Mouse (Mus musculus) midbrain, embryonic 11.5 days (tissue): ENCODE data around the gene Acrbp. TPM values are rescaled to one million over a fixed set of nuclear protein-coding genes. Genes with fewer than 3 reads are reported as not detected.
"Not testable (repeated sequence)": the region's sequence is repeated elsewhere in the genome, so short reads cannot be mapped to it uniquely, and the experiment has no call there.

ENCODE experiments used
- ATAC-seq: fragments of 200-750 bp; cut with Nextera tagmentation; 2 replicates; pipeline ENCODE4 v1.8.0; 2017; ENCODE audit warnings: moderate TSS enrichment, moderate library complexity; ENCODE audit not compliant: low FRiP score
- DNase-seq: peaks from one replicate; pipeline ENCODE4 v3.0.0; 2015; ENCODE audit warnings: low spot score; ENCODE audit errors: missing footprints
- H3K27ac ChIP-seq: fragments of 300-500 bp; sonication (generic); 2 replicates; pipeline ENCODE4 v1.5.1; 2014; ENCODE audit warnings: low read depth, low read length
- H3K27me3 ChIP-seq: fragments of 300-500 bp; sonication (generic); 2 replicates; pipeline ENCODE4 v1.6.1; 2014; ENCODE audit warnings: mild to moderate bottlenecking, low read length, moderate library complexity, mixed read lengths; ENCODE audit not compliant: control insufficient read depth, insufficient read depth
- H3K36me3 ChIP-seq: fragments of 300-500 bp; sonication (generic); 2 replicates; pipeline ENCODE4 v1.6.1; 2014; ENCODE audit warnings: mild to moderate bottlenecking, low read length, moderate library complexity, mixed read lengths; ENCODE audit not compliant: control insufficient read depth, insufficient read depth
- H3K4me1 ChIP-seq: fragments of 300-500 bp; sonication (generic); 2 replicates; pipeline ENCODE4 v1.6.1; 2014; ENCODE audit warnings: low read length; ENCODE audit not compliant: control insufficient read depth, insufficient read depth
- H3K4me2 ChIP-seq: fragments of 300-500 bp; sonication (generic); 2 replicates; pipeline ENCODE4 v1.6.1; 2014; ENCODE audit warnings: mild to moderate bottlenecking, moderate library complexity
- H3K4me3 ChIP-seq: fragments of 300-500 bp; sonication (generic); 2 replicates; pipeline ENCODE4 v1.5.1; 2014; ENCODE audit warnings: low read depth, low read length
- H3K9ac ChIP-seq: fragments of 300-500 bp; sonication (generic); 2 replicates; pipeline ENCODE4 v1.6.1; 2014; ENCODE audit warnings: low read length
- H3K9me3 ChIP-seq: fragments of 300-500 bp; sonication (generic); 2 replicates; pipeline ENCODE4 v1.6.1; 2016; ENCODE audit warnings: low read length; ENCODE audit not compliant: control insufficient read depth
- WGBS: fragments of 180-500 bp; shearing (Covaris S2); extraction: QIAGEN DNeasy Blood & Tissue Kit; methylation state at CpG from one replicate; pipeline ENCODE4 v1.1.7; 2014; 5-methylcytosine and 5-hydroxymethylcytosine counted together
- polyA plus RNA-seq: library from polyadenylated mRNA; unstranded; fragments of >200 nt; fragmentation: Nextera tagmentation; extraction: Ambion mirVana; gene quantifications from 2 replicates; pipeline ENCODE4 v1.2.1, GENCODE M21; 2014

Acrbp gene
- polyA plus RNA-seq, 1 experiment from 2014 or later, result 9.2 TPM

- H3K36me3 ChIP-seq, result no peaks in the 10 kb centered on the region
- WGBS, result 54% methylated on average over 6 of the region's 6 CpGs
- H3K9ac ChIP-seq, result no peak overlapping the region
- H3K9me3 ChIP-seq, result no peaks in the 10 kb centered on the region
- no peak overlapping the region for H3K4me3 ChIP-seq
- H3K27me3 ChIP-seq, result no peaks in the 10 kb centered on the region
- no peak for DNase-seq
- H3K4me2 ChIP-seq, result no peak overlapping the region
- no peaks in the 10 kb centered on the region; the same call in 1 of the 2 replicates for H3K4me1 ChIP-seq
- no peak overlapping the region for H3K27ac ChIP-seq
- ATAC-seq, result no peak
These were observed 12.0 kb downstream of the Acrbp start for GRCm38 (mm10) chr6:125061493-125061892.

- H3K27ac ChIP-seq, result no peak overlapping the region
- no peak for ATAC-seq
These were observed 13.0 kb downstream of the Acrbp start for GRCm38 (mm10) chr6:125062511-125062910.

GRCm38 (mm10) chr6:125063906-125064305 lies 14.4 kb downstream of the Acrbp start:
- WGBS, result 91% methylated on average over 6 of the region's 6 CpGs
- H3K27ac ChIP-seq, result no peak overlapping the region
- H3K9ac ChIP-seq, result no peak overlapping the region
- no peaks in the 10 kb centered on the region for H3K9me3 ChIP-seq
- H3K4me2 ChIP-seq, result no peak overlapping the region
- no peaks in the 10 kb centered on the region for H3K36me3 ChIP-seq
- no peak overlapping the region for H3K4me3 ChIP-seq
- no peaks in the 10 kb centered on the region for H3K27me3 ChIP-seq
- DNase-seq (no peak), ATAC-seq (no peak)
- no peaks in the 10 kb centered on the region; the same call in 1 of the 2 replicates for H3K4me1 ChIP-seq

More at GRCm38 (mm10) chr6:125062511-125062910, 13.0 kb downstream of the Acrbp start:
- Histone ChIP-seq H3K9ac (no peak overlapping the region), H3K4me1 (no peaks in the 10 kb centered on the region; the same call in 1 of the 2 replicates), H3K27me3 (no peaks in the 10 kb centered on the region), H3K4me2 (no peak overlapping the region), H3K4me3 (no peak overlapping the region), H3K36me3 (no peaks in the 10 kb centered on the region), H3K9me3 (no peaks in the 10 kb centered on the region)
- DNase-seq, result no peak
- WGBS, result 86% methylated on average over 5 of the region's 5 CpGs

- H3K27me3 ChIP-seq, H3K4me2 ChIP-seq, H3K36me3 ChIP-seq, H3K9me3 ChIP-seq, H3K4me3 ChIP-seq, H3K9ac ChIP-seq, H3K4me1 ChIP-seq, ATAC-seq, H3K27ac ChIP-seq: not testable (repeated sequence)
- no CpG with 5 or more reads among the region's 1 CpGs for WGBS
- peak; percentile 77 for DNase-seq
These were observed 15.7 kb downstream of the Acrbp start for GRCm38 (mm10) chr6:125065223-125065622.

GRCm38 (mm10) chr6:125067571-125067995 lies 18.1 kb downstream of the Acrbp start, which contains the start of gene Lpar5:
Gene Lpar5, plus strand, starts transcription at chr6:125067920.
- Histone ChIP-seq H3K27ac (no peak within 1 kb of the TSS), H3K36me3 (no peaks in the 10 kb centered on the region), H3K4me1 (no peaks in the 10 kb centered on the region), H3K9ac (no peak within 1 kb of the TSS), H3K27me3 (no peaks in the 10 kb centered on the region), H3K4me2 (no peak within 1 kb of the TSS), H3K9me3 (no peaks in the 10 kb centered on the region), H3K4me3 (no peak within 1 kb of the TSS)
- ATAC-seq (no peak), DNase-seq (no peak)
- WGBS, result 53% methylated on average over 8 of the region's 8 CpGs

- no peak overlapping the region for H3K4me2 ChIP-seq
- no peak overlapping the region for H3K27ac ChIP-seq
- H3K4me3 ChIP-seq, result no peak overlapping the region
- no peaks in the 10 kb centered on the region for H3K36me3 ChIP-seq
- H3K9me3 ChIP-seq, result no peaks in the 10 kb centered on the region
- DNase-seq, result no peak
- no peak overlapping the region for H3K9ac ChIP-seq
- peak; percentile 64; the same call in 1 of the 2 replicates for ATAC-seq
- H3K4me1 ChIP-seq, result no peaks in the 10 kb centered on the region
- 86% methylated on average over 18 of the region's 18 CpGs for WGBS
- H3K27me3 ChIP-seq, result no peaks in the 10 kb centered on the region
These were observed 21.8 kb downstream of the Acrbp start for GRCm38 (mm10) chr6:125071170-125071895.

GRCm38 (mm10) chr6:125071896-125072279 lies 22.4 kb downstream of the Acrbp start:
- H3K9me3 ChIP-seq, result no peaks in the 10 kb centered on the region
- ATAC-seq (peak; percentile 64), DNase-seq (no peak)
- no peak overlapping the region for H3K9ac ChIP-seq
- H3K27ac ChIP-seq, result no peak overlapping the region
- no peak overlapping the region for H3K4me3 ChIP-seq
- no peaks in the 10 kb centered on the region for H3K4me1 ChIP-seq
- H3K4me2 ChIP-seq, result no peak overlapping the region
- 21% methylated on average over 2 of the region's 2 CpGs for WGBS
- no peaks in the 10 kb centered on the region for H3K36me3 ChIP-seq
- no peaks in the 10 kb centered on the region for H3K27me3 ChIP-seq

- no peaks in the 10 kb centered on the region for H3K9me3 ChIP-seq
- no peak for DNase-seq
These were observed 24.3 kb downstream of the Acrbp start for GRCm38 (mm10) chr6:125073825-125074224.

GRCm38 (mm10) chr6:125081394-125081793 lies 31.9 kb downstream of the Acrbp start:
- peak; percentile 62 for ATAC-seq

More at GRCm38 (mm10) chr6:125073825-125074224, 24.3 kb downstream of the Acrbp start:
- H3K4me1 ChIP-seq, result no peaks in the 10 kb centered on the region
- no peaks in the 10 kb centered on the region for H3K27me3 ChIP-seq
- 69% methylated on average over 8 of the region's 8 CpGs for WGBS
- no peak overlapping the region for H3K27ac ChIP-seq
- H3K36me3 ChIP-seq, result no peaks in the 10 kb centered on the region
- no peak overlapping the region for H3K9ac ChIP-seq
- no peak overlapping the region for H3K4me3 ChIP-seq
- no peak overlapping the region for H3K4me2 ChIP-seq
- ATAC-seq, result no peak

More at GRCm38 (mm10) chr6:125081394-125081793, 31.9 kb downstream of the Acrbp start:
- H3K4me3 ChIP-seq, result peak overlapping the region; percentile 34
- H3K9ac ChIP-seq, result peak overlapping the region; percentile 78
- H3K4me1 ChIP-seq, result peaks cover 3% of the 10 kb centered on the region; the same call in 1 of the 2 replicates
- H3K4me2 ChIP-seq, result peak overlapping the region; percentile 67
- DNase-seq, result no peak
- no peaks in the 10 kb centered on the region for H3K36me3 ChIP-seq
- H3K27ac ChIP-seq, result peak overlapping the region; percentile 78
- no peaks in the 10 kb centered on the region for H3K9me3 ChIP-seq
- peaks cover 2% of the 10 kb centered on the region for H3K27me3 ChIP-seq
- 27% methylated on average over 25 of the region's 25 CpGs for WGBS
